Mouse (Mus musculus): ENCODE data around the gene Grik5. TPM values are rescaled to one million over a fixed set of nuclear protein-coding genes. Genes with fewer than 3 reads are reported as not detected.

Gene Grik5
- polyA plus RNA-seq (2015; fragmentation: Nextera tagmentation; extraction: Ambion mirVana) = 1.9 and 2.9 TPM in 2 replicates

- H3K4me2 ChIP-seq (replicated peaks; ENCODE audit: low read depth, low read length) = peak within 1 kb of the TSS; percentile 94
- no peaks in the 10 kb centered on the region for H3K4me1 ChIP-seq (ENCODE audit: insufficient read depth, low read depth, low read length)
- WGBS = under 1% methylated on average over 24 of the region's 28 CpGs
- no peaks in the 10 kb centered on the region for H3K9me3 ChIP-seq (ENCODE audit: low read length)
- no peaks in the 10 kb centered on the region for H3K27me3 ChIP-seq (replicated peaks; ENCODE audit: insufficient read depth, low read length)
- ATAC-seq = no peak
- peak within 1 kb of the TSS; percentile 64 for H3K9ac ChIP-seq (replicated peaks; ENCODE audit: low read depth)
- peak; percentile 28 for DNase-seq (ENCODE audit: low spot score)
- peak within 1 kb of the TSS; percentile 64 for H3K27ac ChIP-seq (ENCODE audit: low read length)
- no peak for TF ChIP-seq EP300 (IDR thresholded peaks at IDR 0.05)
- no peak for TF ChIP-seq CTCF (IDR thresholded peaks at IDR 0.05)
- no peaks in the 10 kb centered on the region for H3K36me3 ChIP-seq (ENCODE audit: insufficient read depth, low read length)
- H3K4me3 ChIP-seq (ENCODE audit: low read depth, low read length) = peak within 1 kb of the TSS; percentile 56
Measured at GRCm38 (mm10) chr7:25071979-25072715, at the start of gene Grik5, which contains the start of gene Zfp574. Grik5 (minus strand) TSS chr7:25072346. Zfp574 (plus strand) TSS chr7:25072567.

GRCm38 (mm10) chr7:25121240-25121786, 49.2 kb upstream of the Grik5 start:
- ATAC-seq (no peak), DNase-seq (ENCODE audit: low spot score) (no peak)
- no peaks in the 10 kb centered on the region for H3K36me3 ChIP-seq (ENCODE audit: insufficient read depth, low read length)
- no peaks in the 10 kb centered on the region for H3K27me3 ChIP-seq (replicated peaks; ENCODE audit: insufficient read depth, low read length)
- no peaks in the 10 kb centered on the region for H3K9me3 ChIP-seq (ENCODE audit: low read length)
- no peak overlapping the region for H3K27ac ChIP-seq (ENCODE audit: low read length)
- no peak overlapping the region for H3K4me2 ChIP-seq (replicated peaks; ENCODE audit: low read depth, low read length)
- no peak overlapping the region for H3K4me3 ChIP-seq (ENCODE audit: low read depth, low read length)
- H3K9ac ChIP-seq (replicated peaks; ENCODE audit: low read depth) = no peak overlapping the region
- H3K4me1 ChIP-seq (ENCODE audit: insufficient read depth, low read depth, low read length) = no peaks in the 10 kb centered on the region
- 49% methylated on average over 12 of the region's 13 CpGs for WGBS
- TF ChIP-seq EP300 (IDR thresholded peaks at IDR 0.05) = no peak
- no peak for TF ChIP-seq CTCF (IDR thresholded peaks at IDR 0.05)

DNA sequence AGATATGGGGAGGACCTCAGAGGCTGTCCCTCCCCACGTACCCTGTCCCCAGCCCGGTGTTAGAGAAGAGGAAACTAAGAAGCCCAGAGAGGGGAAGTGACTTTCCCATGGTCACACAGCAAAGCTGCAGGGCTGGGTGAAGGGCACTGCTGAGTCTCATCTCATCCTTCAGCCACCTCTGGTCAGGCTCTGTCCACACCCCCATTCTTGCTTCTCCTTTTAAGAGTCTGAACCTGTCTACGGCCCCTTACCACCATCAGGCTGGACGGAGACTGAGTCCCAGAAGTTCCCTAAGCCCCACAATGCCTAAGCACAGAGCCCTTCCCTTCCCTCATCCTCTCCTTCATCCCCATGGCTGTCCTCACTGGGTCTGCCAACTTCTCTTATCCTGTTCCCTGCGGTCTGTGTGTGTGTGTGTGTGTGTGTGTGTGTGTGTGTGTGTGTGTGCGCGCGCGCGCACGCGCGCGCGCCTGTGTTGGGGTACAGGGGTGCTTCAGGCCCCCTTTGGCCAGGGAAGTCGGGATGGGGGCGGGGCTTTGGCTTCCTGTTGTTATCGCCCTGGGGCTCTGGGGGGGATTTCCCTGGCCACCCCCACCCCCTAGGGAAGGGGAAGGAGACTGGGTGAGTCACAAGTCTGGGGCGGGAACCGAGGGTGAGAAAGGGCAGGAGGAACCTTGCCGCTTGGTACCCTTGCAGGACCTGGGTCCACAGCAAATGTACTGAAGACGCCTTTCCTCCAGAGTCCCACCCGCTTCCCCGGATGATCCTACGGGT, 48.1 kb upstream of the Grik5 start:
- ATAC-seq (no peak; the same call in 1 of the 2 replicates), DNase-seq (ENCODE audit: low spot score) (peak; percentile 21)
- H3K27ac ChIP-seq (ENCODE audit: low read length) = no peak overlapping the region
- H3K36me3 ChIP-seq (ENCODE audit: insufficient read depth, low read length) = no peaks in the 10 kb centered on the region
- WGBS = 55% methylated on average over 21 of the region's 25 CpGs
- H3K9me3 ChIP-seq (ENCODE audit: low read length) = no peaks in the 10 kb centered on the region
- no peak overlapping the region for H3K4me3 ChIP-seq (ENCODE audit: low read depth, low read length)
- no peak for TF ChIP-seq EP300 (IDR thresholded peaks at IDR 0.05)
- no peak for TF ChIP-seq CTCF (IDR thresholded peaks at IDR 0.05)
- H3K27me3 ChIP-seq (replicated peaks; ENCODE audit: insufficient read depth, low read length) = no peaks in the 10 kb centered on the region
- no peak overlapping the region for H3K9ac ChIP-seq (replicated peaks; ENCODE audit: low read depth)
- no peak overlapping the region for H3K4me2 ChIP-seq (replicated peaks; ENCODE audit: low read depth, low read length)
- H3K4me1 ChIP-seq (ENCODE audit: insufficient read depth, low read depth, low read length) = no peaks in the 10 kb centered on the region

DNA sequence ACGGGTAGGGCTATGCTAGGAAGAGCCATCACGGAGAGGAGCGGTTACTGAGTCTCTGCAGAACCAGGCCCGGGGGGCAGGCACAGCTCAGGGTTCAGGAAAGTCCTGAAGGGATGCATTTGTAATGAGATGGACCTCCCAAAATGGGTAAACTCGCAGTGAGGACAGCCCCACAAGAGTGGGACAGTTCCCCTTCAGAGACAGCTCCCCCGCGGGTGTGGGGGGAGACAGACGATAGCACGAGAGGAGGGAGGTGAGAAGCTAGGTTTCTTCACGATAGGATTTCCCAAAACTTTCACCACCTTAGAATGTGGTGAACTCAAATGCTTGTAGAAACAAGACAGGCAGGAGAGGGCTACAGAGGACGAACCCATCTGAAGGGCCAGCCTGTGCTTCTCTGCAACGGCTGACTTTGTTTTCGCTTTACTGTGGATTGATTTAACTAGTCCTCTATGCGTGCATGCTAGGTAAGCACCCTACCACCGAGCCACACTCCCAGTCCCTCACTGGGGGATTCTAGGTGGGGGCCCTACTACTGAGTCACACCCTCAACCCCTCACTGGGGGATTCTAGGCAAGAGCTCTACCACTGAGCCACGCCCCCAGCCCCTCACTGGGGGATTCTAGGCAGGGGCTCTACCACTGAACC, 40.9 kb upstream of the Grik5 start:
- Histone ChIP-seq H3K9me3 (ENCODE audit: low read length) (no peaks in the 10 kb centered on the region), H3K4me1 (ENCODE audit: insufficient read depth, low read depth, low read length) (no peaks in the 10 kb centered on the region), H3K27me3 (replicated peaks; ENCODE audit: insufficient read depth, low read length) (no peaks in the 10 kb centered on the region), H3K4me3 (ENCODE audit: low read depth, low read length) (no peak overlapping the region), H3K9ac (replicated peaks; ENCODE audit: low read depth) (no peak overlapping the region), H3K4me2 (replicated peaks; ENCODE audit: low read depth, low read length) (no peak overlapping the region), H3K36me3 (ENCODE audit: insufficient read depth, low read length) (no peaks in the 10 kb centered on the region), H3K27ac (ENCODE audit: low read length) (no peak overlapping the region)
- TF ChIP-seq CTCF (IDR thresholded peaks at IDR 0.05) (no peak), EP300 (IDR thresholded peaks at IDR 0.05) (no peak)
- ATAC-seq (no peak), DNase-seq (ENCODE audit: low spot score) (no peak)
- WGBS = 83% methylated on average over 16 of the region's 16 CpGs

- 78% methylated on average over 17 of the region's 17 CpGs for WGBS
Measured at GRCm38 (mm10) chr7:25112178-25112955, 40.2 kb upstream of the Grik5 start.

More at GRCm38 (mm10) chr7:25112178-25112955, 40.2 kb upstream of the Grik5 start:
- Histone ChIP-seq H3K27ac (ENCODE audit: low read length) (no peak overlapping the region), H3K4me1 (ENCODE audit: insufficient read depth, low read depth, low read length) (no peaks in the 10 kb centered on the region), H3K27me3 (replicated peaks; ENCODE audit: insufficient read depth, low read length) (no peaks in the 10 kb centered on the region), H3K4me2 (replicated peaks; ENCODE audit: low read depth, low read length) (no peak overlapping the region), H3K4me3 (ENCODE audit: low read depth, low read length) (no peak overlapping the region), H3K36me3 (ENCODE audit: insufficient read depth, low read length) (no peaks in the 10 kb centered on the region), H3K9ac (replicated peaks; ENCODE audit: low read depth) (no peak overlapping the region), H3K9me3 (ENCODE audit: low read length) (no peaks in the 10 kb centered on the region)
- DNase-seq (ENCODE audit: low spot score) (no peak), ATAC-seq (no peak)
- TF ChIP-seq CTCF (IDR thresholded peaks at IDR 0.05) = no peak
- no peak for TF ChIP-seq EP300 (IDR thresholded peaks at IDR 0.05)
